Mouse (Mus musculus) testis, adult 2 months (tissue): ENCODE measurements at regions not wholly inside any gene's neighbourhood (a gene's known extent, or its start where the extent isn't known, plus 50 kb on each side); places are given as distances from the start of the nearest gene placed in this dataset.

ENCODE experiments used
- H3K27ac ChIP-seq: fragments of 200-500 bp; 2 replicates; pipeline ENCODE4 v1.5.1; 2012; ENCODE audit warnings: low read depth, low read length; ENCODE audit not compliant: control insufficient read depth, insufficient read depth
- H3K27me3 ChIP-seq: fragments of 200-500 bp; 2 replicates; pipeline ENCODE4 v1.6.1; 2012; ENCODE audit warnings: mild to moderate bottlenecking, low read length, moderate library complexity; ENCODE audit not compliant: control insufficient read depth, insufficient read depth
- H3K36me3 ChIP-seq: fragments of 200-500 bp; 2 replicates; pipeline ENCODE4 v1.6.1; 2012; ENCODE audit warnings: mild to moderate bottlenecking, low read length; ENCODE audit not compliant: control insufficient read depth, insufficient read depth
- H3K4me1 ChIP-seq: fragments of 200-500 bp; 2 replicates; pipeline ENCODE4 v1.6.1; 2012; ENCODE audit warnings: low read length; ENCODE audit not compliant: control insufficient read depth, insufficient read depth
- H3K4me3 ChIP-seq: fragments of 200-500 bp; 2 replicates; pipeline ENCODE4 v1.5.1; 2012; ENCODE audit warnings: low read depth, mild to moderate bottlenecking, low read length, moderate library complexity, mixed read lengths; ENCODE audit not compliant: control insufficient read depth
- CTCF ChIP-seq: fragments of 200-500 bp; IDR thresholded peaks from 2 replicates; pipeline ENCODE4 v1.5.1; 2012; ENCODE audit warnings: low read depth, mild to moderate bottlenecking, inconsistent platforms, low read length, moderate library complexity; ENCODE audit not compliant: control insufficient read depth, insufficient read depth, insufficient replicate concordance
- POLR2A ChIP-seq: fragments of 200-500 bp; IDR thresholded peaks from 2 replicates; pipeline ENCODE4 v1.6.1; 2012; ENCODE audit warnings: low read depth, mild to moderate bottlenecking, inconsistent platforms, low read length, moderate library complexity; ENCODE audit not compliant: control insufficient read depth

DNA sequence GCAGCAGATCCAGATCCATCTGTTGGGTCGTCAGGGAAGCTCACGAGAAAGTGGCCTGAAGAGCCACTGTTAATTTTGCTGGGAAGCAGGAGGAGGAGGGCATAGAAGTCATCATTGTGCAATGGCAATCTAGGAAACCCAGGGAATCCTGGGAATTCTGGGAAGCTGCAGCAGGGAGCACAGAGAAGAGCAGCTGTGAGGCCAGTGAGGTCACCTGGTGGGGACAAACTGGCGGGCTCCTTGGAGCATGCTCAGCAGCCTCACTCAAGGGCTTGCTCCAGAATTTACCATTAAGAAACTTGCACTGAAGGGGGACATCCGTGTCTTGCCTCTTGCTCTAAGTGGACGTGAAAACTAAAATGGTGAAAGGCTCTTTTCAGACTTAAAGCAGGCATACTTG lies 105.0 kb upstream of the Tgfbr2 start:
- H3K27me3 ChIP-seq = no peaks in the 10 kb centered on the region
- H3K4me3 ChIP-seq = no peak overlapping the region
- H3K4me1 ChIP-seq = no peaks in the 10 kb centered on the region
- H3K27ac ChIP-seq = no peak overlapping the region
- H3K36me3 ChIP-seq = no peaks in the 10 kb centered on the region
- TF ChIP-seq CTCF (no peak), POLR2A (no peak)

- H3K27ac ChIP-seq = no peak overlapping the region
- no peaks in the 10 kb centered on the region for H3K27me3 ChIP-seq
- H3K4me1 ChIP-seq = no peaks in the 10 kb centered on the region
- no peak for TF ChIP-seq POLR2A
- no peak for TF ChIP-seq CTCF
- no peaks in the 10 kb centered on the region for H3K36me3 ChIP-seq
- no peak overlapping the region for H3K4me3 ChIP-seq
Observed at GRCm38 (mm10) chr9:116278862-116279261, 103.7 kb upstream of the Tgfbr2 start.

GRCm38 (mm10) chr9:116277736-116278135 lies 102.6 kb upstream of the Tgfbr2 start:
- Histone ChIP-seq H3K27me3 (no peaks in the 10 kb centered on the region), H3K4me3 (no peak overlapping the region), H3K27ac (no peak overlapping the region), H3K36me3 (no peaks in the 10 kb centered on the region), H3K4me1 (no peaks in the 10 kb centered on the region)
- TF ChIP-seq CTCF = no peak
- TF ChIP-seq POLR2A = no peak

DNA sequence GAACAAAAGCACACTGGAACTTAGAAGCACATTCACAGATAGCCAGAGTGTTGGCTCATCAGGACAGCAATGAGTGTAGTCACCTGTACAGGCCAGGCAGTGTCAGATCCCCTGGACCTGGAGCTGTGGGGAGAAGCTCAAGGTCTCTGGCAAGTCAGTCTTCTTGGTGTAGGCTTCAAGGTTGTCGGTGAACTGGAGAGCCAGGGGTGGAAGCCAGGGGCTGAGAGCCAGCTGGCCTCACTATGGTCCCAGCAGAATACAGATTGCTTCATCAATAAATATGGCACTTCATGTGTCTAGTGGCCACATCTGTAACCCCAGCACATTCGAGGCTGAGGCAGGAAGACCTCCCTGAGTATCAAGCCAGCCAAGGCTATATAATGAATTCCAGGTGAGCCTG lies 101.0 kb upstream of the Tgfbr2 start:
- Histone ChIP-seq H3K36me3 (no peaks in the 10 kb centered on the region), H3K4me1 (no peaks in the 10 kb centered on the region), H3K27me3 (no peaks in the 10 kb centered on the region), H3K27ac (no peak overlapping the region), H3K4me3 (no peak overlapping the region)
- TF ChIP-seq POLR2A = no peak
- no peak for TF ChIP-seq CTCF

- TF ChIP-seq POLR2A = no peak
- no peak for TF ChIP-seq CTCF
- Histone ChIP-seq H3K4me3 (no peak overlapping the region), H3K27ac (no peak overlapping the region), H3K4me1 (no peaks in the 10 kb centered on the region), H3K27me3 (no peaks in the 10 kb centered on the region), H3K36me3 (no peaks in the 10 kb centered on the region)
Observed at GRCm38 (mm10) chr9:116272446-116272845, 97.3 kb upstream of the Tgfbr2 start.

GRCm38 (mm10) chr9:116270417-116270828 lies 95.3 kb upstream of the Tgfbr2 start:
- Histone ChIP-seq H3K36me3 (no peaks in the 10 kb centered on the region), H3K4me3 (no peak overlapping the region), H3K4me1 (no peaks in the 10 kb centered on the region), H3K27ac (no peak overlapping the region), H3K27me3 (no peaks in the 10 kb centered on the region)
- TF ChIP-seq POLR2A = no peak
- TF ChIP-seq CTCF = no peak

GRCm38 (mm10) chr9:116267411-116267810 lies 92.3 kb upstream of the Tgfbr2 start:
- no peak for TF ChIP-seq POLR2A
- no peak for TF ChIP-seq CTCF
- no peaks in the 10 kb centered on the region for H3K27me3 ChIP-seq
- no peak overlapping the region for H3K27ac ChIP-seq
- H3K36me3 ChIP-seq = no peaks in the 10 kb centered on the region
- H3K4me1 ChIP-seq = peaks cover 3% of the 10 kb centered on the region; the same call in 1 of the 2 replicates
- no peak overlapping the region for H3K4me3 ChIP-seq

DNA sequence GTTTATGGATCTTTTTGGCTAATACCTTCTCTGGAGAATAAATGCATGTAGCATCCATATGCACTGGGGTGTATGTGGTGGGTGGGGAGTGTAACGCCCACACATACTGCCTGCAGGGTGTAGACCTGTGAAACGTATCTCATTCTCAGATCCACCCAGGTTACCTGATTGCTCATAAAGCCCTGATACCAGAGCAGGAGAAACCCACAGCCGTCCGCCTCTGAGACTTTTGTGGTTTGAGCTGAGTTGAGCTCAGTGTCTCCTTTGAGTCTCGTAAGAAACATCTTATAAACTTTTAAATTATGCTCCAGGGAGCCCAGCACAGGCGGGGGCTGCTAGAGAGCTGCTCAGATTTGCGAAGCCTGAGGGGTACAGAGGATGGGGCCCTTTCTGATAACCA lies 88.7 kb upstream of the Tgfbr2 start:
- H3K4me1 ChIP-seq = peaks cover 3% of the 10 kb centered on the region; the same call in 1 of the 2 replicates
- H3K4me3 ChIP-seq = no peak overlapping the region
- H3K27me3 ChIP-seq = no peaks in the 10 kb centered on the region
- no peak overlapping the region for H3K27ac ChIP-seq
- TF ChIP-seq CTCF = no peak
- no peak for TF ChIP-seq POLR2A
- H3K36me3 ChIP-seq = no peaks in the 10 kb centered on the region
